Mouse (Mus musculus) C2C12 (cell line): ENCODE data around the gene Pigh. TPM values are rescaled to one million over a fixed set of nuclear protein-coding genes. Genes with fewer than 3 reads are reported as not detected.
A peak's percentile ranks its signal among the peaks of the same experiment; 100 is the strongest.

Experiments used
- H3K27me3 ChIP-seq: one replicate; pipeline ENCODE4 v1.6.1; 2011; ENCODE audit not compliant: control insufficient read depth, insufficient read depth, insufficient read length
- H3K36me3 ChIP-seq: one replicate; pipeline ENCODE4 v1.6.1; 2011; ENCODE audit not compliant: control insufficient read depth, insufficient read depth
- H3K4me3 ChIP-seq: one replicate; pipeline ENCODE4 v1.5.1; 2011; ENCODE audit warnings: mild to moderate bottlenecking, control low read depth; ENCODE audit not compliant: poor library complexity, insufficient read depth, severe bottlenecking
- H3K79me2 ChIP-seq: one replicate; pipeline ENCODE4 v1.6.1; 2011; ENCODE audit not compliant: control insufficient read depth, insufficient read depth
- H3K79me3 ChIP-seq: one replicate; pipeline ENCODE4 v1.6.1; 2011; ENCODE audit warnings: low read depth, control low read depth
- H3ac ChIP-seq: one replicate; pipeline ENCODE3; 2011; ENCODE audit warnings: low read depth; ENCODE audit not compliant: control insufficient read depth, insufficient read length
- CEBPB ChIP-seq: IDR thresholded peaks from one replicate; pipeline ENCODE4 v1.6.1; 2011; ENCODE audit warnings: low read depth, mild to moderate bottlenecking, control low read depth, moderate library complexity
- CTCF ChIP-seq: IDR thresholded peaks from one replicate; pipeline ENCODE4 v1.5.1; 2011; ENCODE audit not compliant: control insufficient read depth, insufficient read depth, insufficient read length
- FOSL1 ChIP-seq: IDR thresholded peaks from one replicate; pipeline ENCODE4 v1.8.0; 2011; ENCODE audit warnings: mild to moderate bottlenecking, low read length; ENCODE audit not compliant: poor library complexity, insufficient read depth, severe bottlenecking
- MAX ChIP-seq: IDR thresholded peaks from one replicate; pipeline ENCODE4 v1.6.1; 2011; ENCODE audit warnings: mild to moderate bottlenecking, control low read depth
- MYOD1 ChIP-seq: IDR thresholded peaks from one replicate; pipeline ENCODE4 v1.6.1; 2011; ENCODE audit warnings: low read depth; ENCODE audit not compliant: control insufficient read depth, insufficient read length
- MYOG ChIP-seq: IDR thresholded peaks from one replicate; pipeline ENCODE4 v1.6.1; 2011; ENCODE audit not compliant: control insufficient read depth, insufficient read length; ENCODE audit errors: extremely low read depth
- USF1 ChIP-seq: IDR thresholded peaks from one replicate; pipeline ENCODE4 v1.6.1; 2011; ENCODE audit warnings: low read depth, mild to moderate bottlenecking, control low read depth, moderate library complexity
- long read RNA-seq, 2 experiments: library from polyadenylated mRNA; unstranded; transcript quantifications; one replicate each; pipeline ENCODE4 v2.0.0; 2019 to 2020
- polyA plus RNA-seq: library from polyadenylated mRNA; unstranded; fragments of >200 nt; fragmentation: generic; extraction: Trizol; gene quantifications from one replicate; pipeline ENCODE4 v1.2.1, GENCODE M21; 2012; ENCODE audit warnings: missing spikeins

Gene Pigh
- 2.7 TPM for polyA plus RNA-seq
- long read RNA-seq, experiment 1, transcript Pigh-201 (4 exons, 2,339 nt): major isoform, 7 of 7 reads
- long read RNA-seq, experiment 1, partial matches to known transcripts: 0 of 7 reads
- long read RNA-seq, experiment 1, other reads (novel, unspliced or antisense): 0 of 7 reads
- long read RNA-seq, experiment 2, transcript Pigh-201 (4 exons, 2,339 nt): major isoform, 36 of 39 reads
- long read RNA-seq, experiment 2, partial matches to known transcripts: 0 of 39 reads
- long read RNA-seq, experiment 2, other reads (novel, unspliced or antisense): 3 of 39 reads

GRCm38 (mm10) chr12:79089182-79089812 lies at the start of gene Pigh:
Gene Pigh (minus strand): TSS chr12:79089651.
- no peak for TF ChIP-seq CEBPB
- no peak for TF ChIP-seq MYOD1
- TF ChIP-seq MYOG: no peak
- no peak for TF ChIP-seq CTCF
- TF ChIP-seq FOSL1: no peak
- no peak for TF ChIP-seq MAX
- TF ChIP-seq USF1: no peak
- H3K79me2 ChIP-seq: no peaks in the 10 kb centered on the region
- H3K79me3 ChIP-seq: no peaks in the 10 kb centered on the region
- H3K36me3 ChIP-seq: no peaks in the 10 kb centered on the region
- peak within 1 kb of the TSS; percentile 88 for H3ac ChIP-seq
- H3K27me3 ChIP-seq: no peaks in the 10 kb centered on the region
- peak within 1 kb of the TSS; percentile 39 for H3K4me3 ChIP-seq

DNA sequence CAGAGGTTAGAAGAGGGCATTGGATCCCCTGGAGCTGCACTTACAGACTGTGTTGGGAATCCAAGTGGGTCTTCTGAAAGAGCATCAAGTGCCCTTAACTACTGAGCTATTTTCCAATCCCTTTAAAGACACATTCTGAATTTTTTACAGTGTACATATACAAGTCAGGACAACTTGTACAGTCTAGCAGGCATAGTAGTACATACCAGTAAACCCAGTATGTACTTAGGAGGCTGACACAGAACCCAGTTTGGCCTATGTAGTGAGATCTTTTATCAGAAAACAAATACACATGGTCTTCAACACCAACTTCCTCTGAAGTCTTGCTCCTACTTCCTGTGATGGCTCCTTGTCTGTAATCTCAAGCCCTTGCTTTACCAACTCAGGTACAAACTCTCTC lies 49.5 kb upstream of the Pigh start:
- H3K79me3 ChIP-seq: no peaks in the 10 kb centered on the region
- H3K27me3 ChIP-seq: no peaks in the 10 kb centered on the region
- H3K36me3 ChIP-seq: no peaks in the 10 kb centered on the region
- TF ChIP-seq CTCF: no peak
- TF ChIP-seq MYOD1: no peak
- no peak for TF ChIP-seq FOSL1
- no peak for TF ChIP-seq MAX
- TF ChIP-seq USF1: no peak
- TF ChIP-seq MYOG: no peak
- no peak for TF ChIP-seq CEBPB
- no peak overlapping the region for H3K4me3 ChIP-seq
- H3K79me2 ChIP-seq: no peaks in the 10 kb centered on the region
- H3ac ChIP-seq: no peak overlapping the region

GRCm38 (mm10) chr12:79136949-79137348 lies 47.5 kb upstream of the Pigh start:
- no peaks in the 10 kb centered on the region for H3K79me2 ChIP-seq
- H3K36me3 ChIP-seq: no peaks in the 10 kb centered on the region
- TF ChIP-seq CEBPB (no peak), MYOG (no peak), USF1 (no peak), FOSL1 (no peak), MYOD1 (no peak), MAX (no peak), CTCF (no peak)
- H3K79me3 ChIP-seq: no peaks in the 10 kb centered on the region
- H3ac ChIP-seq: no peak overlapping the region
- peaks cover under 1% of the 10 kb centered on the region for H3K27me3 ChIP-seq
- H3K4me3 ChIP-seq: no peak overlapping the region

GRCm38 (mm10) chr12:79135105-79135504 lies 45.7 kb upstream of the Pigh start:
- TF ChIP-seq MYOG (no peak), CEBPB (no peak), USF1 (peak; percentile 71), MAX (no peak), CTCF (no peak)
- H3ac ChIP-seq: no peak overlapping the region
- peaks cover 18% of the 10 kb centered on the region for H3K27me3 ChIP-seq
- no peaks in the 10 kb centered on the region for H3K79me2 ChIP-seq
- no peak overlapping the region for H3K4me3 ChIP-seq
- no peaks in the 10 kb centered on the region for H3K36me3 ChIP-seq
- H3K79me3 ChIP-seq: no peaks in the 10 kb centered on the region

DNA sequence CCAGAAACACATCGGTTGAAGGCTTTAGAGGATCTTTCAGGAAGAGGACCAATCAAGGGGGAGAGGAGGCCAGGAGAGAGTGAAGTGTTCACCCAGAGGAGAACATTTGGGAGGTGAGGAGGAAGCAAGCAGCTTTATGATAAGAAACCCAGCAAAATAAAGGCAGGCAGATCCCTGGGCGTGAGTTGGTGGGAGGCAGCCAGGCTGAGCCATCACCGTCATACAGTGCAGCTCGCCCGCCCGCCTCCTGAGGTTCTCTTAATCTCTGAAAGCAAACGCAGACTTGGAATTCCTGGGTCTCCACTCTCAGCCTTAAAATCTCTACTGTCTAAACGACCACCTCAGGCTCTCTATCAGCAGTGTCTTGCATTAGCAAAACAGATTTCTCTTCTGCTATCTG lies 45.2 kb upstream of the Pigh start:
- Histone ChIP-seq H3K4me3 (no peak overlapping the region), H3K27me3 (peaks cover 18% of the 10 kb centered on the region), H3K36me3 (no peaks in the 10 kb centered on the region), H3ac (no peak overlapping the region), H3K79me3 (no peaks in the 10 kb centered on the region), H3K79me2 (no peaks in the 10 kb centered on the region)
- TF ChIP-seq CTCF: no peak
- no peak for TF ChIP-seq MYOD1
- TF ChIP-seq MYOG: no peak
- no peak for TF ChIP-seq CEBPB
- no peak for TF ChIP-seq USF1
- TF ChIP-seq FOSL1: no peak
- no peak for TF ChIP-seq MAX

GRCm38 (mm10) chr12:79131706-79132460 lies 42.4 kb upstream of the Pigh start:
- Histone ChIP-seq H3K4me3 (no peak overlapping the region), H3K27me3 (peaks cover 21% of the 10 kb centered on the region), H3K79me3 (no peaks in the 10 kb centered on the region)

More at GRCm38 (mm10) chr12:79131706-79132460, 42.4 kb upstream of the Pigh start:
- Histone ChIP-seq H3ac (no peak overlapping the region), H3K79me2 (no peaks in the 10 kb centered on the region), H3K36me3 (no peaks in the 10 kb centered on the region)
- no peak for TF ChIP-seq FOSL1
- no peak for TF ChIP-seq CTCF
- TF ChIP-seq USF1: peak; percentile 37
- TF ChIP-seq MYOG: no peak
- TF ChIP-seq CEBPB: no peak
- TF ChIP-seq MAX: no peak
